Mouse (Mus musculus): ENCODE measurements around the gene Mapkapk2.

Gene Mapkapk2

GRCm38 (mm10) chr1:131112576-131112975, 14.9 kb upstream of the Mapkapk2 start:
- peak; percentile 76 for DNase-seq (ENCODE audit: low read depth)

GRCm38 (mm10) chr1:131110525-131111106, 13.0 kb upstream of the Mapkapk2 start:
- peak; percentile 78 for DNase-seq (ENCODE audit: low read depth)

- peak; percentile 88 for DNase-seq (ENCODE audit: low read depth)
These were observed 10.1 kb upstream of the Mapkapk2 start for GRCm38 (mm10) chr1:131107575-131108308.

GRCm38 (mm10) chr1:131103776-131104424, 6.3 kb upstream of the Mapkapk2 start:
- DNase-seq (ENCODE audit: low read depth), result no peak

GRCm38 (mm10) chr1:131100808-131101207, 3.2 kb upstream of the Mapkapk2 start:
- no peak for DNase-seq (ENCODE audit: low read depth)

GRCm38 (mm10) chr1:131096803-131097699, 575 bp downstream of the Mapkapk2 start:
- peak; percentile 88 for DNase-seq (ENCODE audit: low read depth)

- no peak for DNase-seq (ENCODE audit: low read depth)
These were observed 1.4 kb downstream of the Mapkapk2 start for GRCm38 (mm10) chr1:131096132-131096695.

- peak; percentile 57 for DNase-seq (ENCODE audit: low read depth)
These were observed 2.1 kb downstream of the Mapkapk2 start for GRCm38 (mm10) chr1:131095574-131095973.

GRCm38 (mm10) chr1:131093889-131094288, 3.7 kb downstream of the Mapkapk2 start:
- no peak for DNase-seq (ENCODE audit: low read depth)

GRCm38 (mm10) chr1:131092846-131093245, 4.8 kb downstream of the Mapkapk2 start:
- DNase-seq (ENCODE audit: low read depth), result no peak

GRCm38 (mm10) chr1:131092173-131092572, 5.5 kb downstream of the Mapkapk2 start:
- no peak for DNase-seq (ENCODE audit: low read depth)

GRCm38 (mm10) chr1:131091481-131091880, 6.1 kb downstream of the Mapkapk2 start:
- no peak for DNase-seq (ENCODE audit: low read depth)

GRCm38 (mm10) chr1:131090877-131091276, 6.7 kb downstream of the Mapkapk2 start:
- no peak for DNase-seq (ENCODE audit: low read depth)

GRCm38 (mm10) chr1:131090261-131090660, 7.4 kb downstream of the Mapkapk2 start:
- DNase-seq (ENCODE audit: low read depth), result no peak

GRCm38 (mm10) chr1:131089525-131090127, 8.0 kb downstream of the Mapkapk2 start:
- peak; percentile 61 for DNase-seq (ENCODE audit: low read depth)

GRCm38 (mm10) chr1:131088547-131088946, 9.1 kb downstream of the Mapkapk2 start:
- DNase-seq (ENCODE audit: low read depth), result no peak

GRCm38 (mm10) chr1:131086907-131087306, 10.7 kb downstream of the Mapkapk2 start:
- peak; percentile 67 for DNase-seq (ENCODE audit: low read depth)

- DNase-seq (ENCODE audit: low read depth), result no peak
These were observed 11.5 kb downstream of the Mapkapk2 start for GRCm38 (mm10) chr1:131085957-131086739.

- DNase-seq (ENCODE audit: low read depth), result no peak
These were observed 12.4 kb downstream of the Mapkapk2 start for GRCm38 (mm10) chr1:131085272-131085671.

- DNase-seq (ENCODE audit: low read depth), result peak; percentile 70
These were observed 13.3 kb downstream of the Mapkapk2 start for GRCm38 (mm10) chr1:131084289-131084688.
